Mouse (Mus musculus): Measurements from ENCODE around the gene Ptpre. TPM values are rescaled to one million over a fixed set of nuclear protein-coding genes. Genes with fewer than 3 reads are reported as not detected.

Ptpre gene
- total and polyA plus RNA-seq, 3 experiments = 2.3 to 6.9 (median 3.7) TPM

DNA sequence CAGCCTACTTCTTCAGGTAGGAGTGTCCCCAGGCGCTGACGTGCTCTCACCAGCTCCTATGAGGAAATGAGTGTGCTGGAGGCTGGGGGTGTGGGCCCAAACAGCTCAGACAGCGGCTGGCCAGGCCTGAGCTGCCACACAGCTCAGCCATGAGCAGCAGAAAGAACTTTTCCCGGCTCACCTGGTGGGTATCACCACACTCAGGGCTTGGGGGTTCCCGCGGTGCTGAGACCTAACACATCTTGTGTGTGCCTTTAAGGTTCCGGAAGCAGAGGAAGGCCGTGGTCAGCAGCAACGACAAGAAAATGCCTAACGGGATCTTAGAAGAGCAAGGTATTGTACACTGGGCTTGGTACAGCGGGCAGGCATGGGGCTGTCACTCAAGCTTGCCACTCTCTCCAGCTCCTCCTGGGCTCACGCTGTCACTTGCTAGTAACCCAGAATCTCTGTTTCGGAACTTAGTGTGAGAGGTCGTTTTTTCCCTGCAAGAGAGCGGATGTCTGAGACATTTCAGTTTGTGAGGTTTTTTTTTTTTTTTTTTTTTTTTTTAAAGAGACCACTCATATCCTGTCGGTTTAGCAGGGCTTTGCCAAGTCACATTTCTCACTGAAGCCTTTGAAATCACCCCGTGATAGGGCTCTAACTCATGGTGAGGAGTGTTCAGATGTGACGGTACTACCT, 114.7 kb downstream of the Ptpre start:
- no peak for DNase-seq (ENCODE audit: extremely low read depth)
- Histone ChIP-seq H3K4me1 (ENCODE audit: control insufficient read depth in 1 of 2, insufficient read depth in 2 of 2) (peaks cover 7 to 55% of the 10 kb centered on the region in 2 experiments; a peak in 3 of 4 replicates), H3K79me2 (replicated peaks; ENCODE audit: control insufficient read depth, extremely low read depth, insufficient read depth, poor library complexity, severe bottlenecking) (no peaks in the 10 kb centered on the region), H3K9ac (ENCODE audit: insufficient read depth, low read depth) (no peak overlapping the region), H3K27me3 (replicated peaks) (no peaks in the 10 kb centered on the region), H3K36me3 (replicated peaks in 1 of 2; ENCODE audit: control insufficient read depth in 1 of 2, insufficient read depth in 1 of 2, low read length in 1 of 2) (peaks cover 19 to 46% of the 10 kb centered on the region in 2 experiments), H3K9me3 (replicated peaks; ENCODE audit: low read length) (peaks cover 6% of the 10 kb centered on the region), H3K27ac (ENCODE audit: insufficient read depth, low read depth) (no peak overlapping the region), H3K4me2 (ENCODE audit: insufficient read depth, low read depth, poor library complexity, severe bottlenecking) (no peak overlapping the region), H3K4me3 (replicated peaks in 1 of 3; ENCODE audit: low read depth in 2 of 3, low read length in 2 of 3, poor library complexity in 1 of 3) (no peak overlapping the region)
- in situ Hi-C loops (cut with MboI; ENCODE audit: low pct_ligation_motif_present, low pct_unique_long_range_greater_than_20kb, low sequenced_read_pairs) = no loop called here
- TF ChIP-seq NELFE (IDR thresholded peaks at IDR 0.05; ENCODE audit: low read depth, low read length) (no peak), POLR2AphosphoS2 (IDR thresholded peaks at IDR 0.05; ENCODE audit: low read depth, low read length) (no peak), USF1 (IDR thresholded peaks at IDR 0.05; ENCODE audit: low read depth, low read length) (no peak), JUN (IDR thresholded peaks at IDR 0.05; ENCODE audit: insufficient read depth, low read depth, low read length) (no peak), CTCF (conservative IDR thresholded peaks at IDR 0.05 in 1 of 2, IDR thresholded peaks at IDR 0.05 in 1 of 2; ENCODE audit: low read depth in 2 of 2, low read length in 2 of 2) (no peak), UBTF (IDR thresholded peaks at IDR 0.05; ENCODE audit: low read depth, low read length) (no peak), ZMIZ1 (IDR thresholded peaks at IDR 0.05; ENCODE audit: low read depth, low read length) (no peak), CHD2 (IDR thresholded peaks at IDR 0.05; ENCODE audit: low read length) (no peak), MAX (IDR thresholded peaks at IDR 0.05; ENCODE audit: low read length) (no peak), ETS1 (conservative IDR thresholded peaks at IDR 0.05; ENCODE audit: low read depth, low read length) (no peak), BHLHE40 (IDR thresholded peaks at IDR 0.05; ENCODE audit: low read depth, low read length) (no peak), SIN3A (IDR thresholded peaks at IDR 0.05; ENCODE audit: low read length) (no peak), GABPA (IDR thresholded peaks at IDR 0.05; ENCODE audit: insufficient replicate concordance, low read depth, low read length) (no peak), PAX5 (IDR thresholded peaks at IDR 0.05; ENCODE audit: low read length) (no peak), ZC3H11A (IDR thresholded peaks at IDR 0.05; ENCODE audit: low read depth, low read length) (no peak), ELF1 (IDR thresholded peaks at IDR 0.05; ENCODE audit: low read depth, low read length) (no peak), EP300 (IDR thresholded peaks at IDR 0.05; ENCODE audit: low read length) (no peak), RAD21 (IDR thresholded peaks at IDR 0.05; ENCODE audit: low read depth, low read length) (no peak), POLR2A (IDR thresholded peaks at IDR 0.05; ENCODE audit: low read depth, low read length) (no peak), TBP (conservative IDR thresholded peaks at IDR 0.05; ENCODE audit: low read depth, low read length) (no peak)
- dilution Hi-C loops (cut with MboI; ENCODE audit: extremely low pct_ligation_motif_present, extremely low pct_unique_long_range_greater_than_20kb, low sequenced_read_pairs) = no loop called here

DNA sequence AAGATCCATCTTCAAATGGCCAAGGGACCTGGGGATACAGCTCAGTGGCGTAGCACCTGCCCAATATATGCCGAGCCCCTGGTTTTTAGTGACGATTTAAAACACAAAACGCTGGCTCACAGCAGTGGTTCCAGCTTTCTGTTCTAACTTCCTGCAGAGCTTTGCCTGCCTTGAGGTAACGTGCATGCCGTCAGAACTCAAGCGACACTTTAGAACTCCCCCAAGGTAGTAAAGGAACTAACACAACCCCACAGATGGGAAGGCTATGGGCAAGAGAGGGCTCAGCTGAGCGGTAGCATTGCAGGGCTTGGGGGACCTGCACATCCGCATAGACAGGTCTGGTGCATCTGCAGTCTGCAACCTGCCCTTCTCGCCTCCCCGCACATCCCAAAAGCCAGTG, 115.5 kb downstream of the Ptpre start:
- Histone ChIP-seq H3K4me3 (replicated peaks in 1 of 3; ENCODE audit: low read depth in 2 of 3, low read length in 2 of 3, poor library complexity in 1 of 3) (no peak overlapping the region), H3K36me3 (replicated peaks in 1 of 2; ENCODE audit: control insufficient read depth in 1 of 2, insufficient read depth in 1 of 2, low read length in 1 of 2) (peaks cover 15 to 42% of the 10 kb centered on the region in 2 experiments)
- dilution Hi-C loops (cut with MboI; ENCODE audit: extremely low pct_ligation_motif_present, extremely low pct_unique_long_range_greater_than_20kb, low sequenced_read_pairs) = no loop called here

More for the DNA sequence above, 115.5 kb downstream of the Ptpre start:
- in situ Hi-C loops (cut with MboI; ENCODE audit: low pct_ligation_motif_present, low pct_unique_long_range_greater_than_20kb, low sequenced_read_pairs) = no loop called here
- H3K9ac ChIP-seq (ENCODE audit: insufficient read depth, low read depth) = no peak overlapping the region
- H3K27ac ChIP-seq (ENCODE audit: insufficient read depth, low read depth) = no peak overlapping the region
- H3K4me1 ChIP-seq (ENCODE audit: control insufficient read depth in 1 of 2, insufficient read depth in 2 of 2) = peaks cover 7 to 59% of the 10 kb centered on the region in 2 experiments; a peak in 3 of 4 replicates
- H3K4me2 ChIP-seq (ENCODE audit: insufficient read depth, low read depth, poor library complexity, severe bottlenecking) = no peak overlapping the region
- peaks cover 6% of the 10 kb centered on the region for H3K9me3 ChIP-seq (replicated peaks; ENCODE audit: low read length)
- H3K27me3 ChIP-seq (replicated peaks) = no peaks in the 10 kb centered on the region
- H3K79me2 ChIP-seq (replicated peaks; ENCODE audit: control insufficient read depth, extremely low read depth, insufficient read depth, poor library complexity, severe bottlenecking) = no peaks in the 10 kb centered on the region
- TF ChIP-seq ZC3H11A (IDR thresholded peaks at IDR 0.05; ENCODE audit: low read depth, low read length) (no peak), USF1 (IDR thresholded peaks at IDR 0.05; ENCODE audit: low read depth, low read length) (no peak), KAT2A (IDR thresholded peaks at IDR 0.05; ENCODE audit: insufficient replicate concordance, low read length) (no peak), CHD1 (IDR thresholded peaks at IDR 0.05; ENCODE audit: low read depth, low read length) (no peak), ZKSCAN1 (IDR thresholded peaks at IDR 0.05; ENCODE audit: borderline replicate concordance, low read depth, low read length) (no peak), TBP (conservative IDR thresholded peaks at IDR 0.05; ENCODE audit: low read depth, low read length) (no peak), MYC (IDR thresholded peaks at IDR 0.05; ENCODE audit: low read depth, low read length) (no peak)
- no peak for DNase-seq (ENCODE audit: extremely low read depth)
